Mouse (Mus musculus) liver, adult 2 months (tissue): Measurements from ENCODE around the gene Wdr43. TPM values are rescaled to one million over a fixed set of nuclear protein-coding genes. Genes with fewer than 3 reads are reported as not detected.
"Not testable (repeated sequence)": the region's sequence is repeated elsewhere in the genome, so short reads cannot be mapped to it uniquely, and the experiment has no call there.

Source experiments
- DNase-seq: peaks from one replicate; pipeline ENCODE4 v3.0.0-alpha.2; 2011; ENCODE audit warnings: low read depth, low spot score; ENCODE audit errors: extremely low read depth
- H3K27ac ChIP-seq: fragments of 200-500 bp; replicated peaks from 2 replicates; pipeline ENCODE4 v1.5.1; 2012; ENCODE audit warnings: low read depth, mild to moderate bottlenecking, control low read depth, inconsistent platforms, low read length; ENCODE audit not compliant: insufficient read depth
- H3K27me3 ChIP-seq: fragments of 200-500 bp; 2 replicates; pipeline ENCODE4 v1.6.1; 2012; ENCODE audit warnings: mild to moderate bottlenecking, moderate library complexity, low read length, inconsistent platforms; ENCODE audit not compliant: control insufficient read depth, insufficient read depth
- H3K36me3 ChIP-seq: fragments of 200-500 bp; 2 replicates; pipeline ENCODE4 v1.6.1; 2012; ENCODE audit warnings: low read length, inconsistent platforms; ENCODE audit not compliant: control insufficient read depth, insufficient read depth
- H3K4me1 ChIP-seq: fragments of 200-500 bp; 2 replicates; pipeline ENCODE4 v1.6.1; 2011; ENCODE audit warnings: low read length; ENCODE audit not compliant: control insufficient read depth, insufficient read depth
- H3K4me3 ChIP-seq: fragments of 200-500 bp; 2 replicates; pipeline ENCODE4 v1.5.1; 2011; ENCODE audit warnings: low read depth, mild to moderate bottlenecking, control low read depth, low read length, moderate library complexity; ENCODE audit not compliant: insufficient read depth
- H3K79me2 ChIP-seq: fragments of 200-500 bp; 2 replicates; pipeline ENCODE4 v1.6.1; 2012; ENCODE audit warnings: inconsistent platforms, mild to moderate bottlenecking, low read length, moderate library complexity; ENCODE audit not compliant: control insufficient read depth, insufficient read depth
- H3K9ac ChIP-seq: fragments of 200-500 bp; 2 replicates; pipeline ENCODE4 v1.6.1; 2012; ENCODE audit warnings: low read depth, mild to moderate bottlenecking, control low read depth, inconsistent platforms, low read length
- CTCF ChIP-seq: fragments of 200-500 bp; IDR thresholded peaks from 2 replicates; pipeline ENCODE4 v1.5.1; 2011; ENCODE audit warnings: low read depth, low read length, control low read depth
- POLR2A ChIP-seq: fragments of 200-500 bp; IDR thresholded peaks from 2 replicates; pipeline ENCODE4 v1.6.1; 2011; ENCODE audit warnings: low read length, control low read depth; ENCODE audit not compliant: insufficient read depth; ENCODE audit errors: extremely low read depth
- WGBS: fragments of 180-500 bp; shearing (Covaris S2); methylation state at CpG from one replicate; pipeline ENCODE4 v1.1.7; 2018; 5-methylcytosine and 5-hydroxymethylcytosine counted together
- polyA plus RNA-seq: library from polyadenylated mRNA; depleted of rRNA; stranded (reverse); fragments of >200 nt; gene quantifications from 2 replicates; pipeline ENCODE4 v1.2.3, GENCODE M21; 2012
- total RNA-seq: library from RNA; depleted of rRNA; stranded (reverse); fragments of >200 nt; gene quantifications from 2 replicates; pipeline ENCODE4 v1.2.3, GENCODE M21; 2014

Gene Wdr43
- total and polyA plus RNA-seq, 2 experiments: 4.8 to 19.5 TPM

- H3K9ac ChIP-seq: no peak overlapping the region
- TF ChIP-seq POLR2A (no peak), CTCF (no peak)
- WGBS: 96% methylated on average over 4 of the region's 4 CpGs
- H3K4me1 ChIP-seq: no peaks in the 10 kb centered on the region
- H3K27ac ChIP-seq: no peak overlapping the region
- no peak for DNase-seq
- H3K36me3 ChIP-seq: peaks cover 74% of the 10 kb centered on the region
- H3K79me2 ChIP-seq: peaks cover 7% of the 10 kb centered on the region; the same call in 1 of the 2 replicates
- no peak overlapping the region for H3K4me3 ChIP-seq
- no peaks in the 10 kb centered on the region for H3K27me3 ChIP-seq
Observed at GRCm38 (mm10) chr17:71637750-71638265, 22.1 kb downstream of the Wdr43 start.

GRCm38 (mm10) chr17:71639056-71639455, 23.4 kb downstream of the Wdr43 start:
- H3K9ac ChIP-seq, H3K79me2 ChIP-seq, H3K4me3 ChIP-seq, H3K4me1 ChIP-seq, DNase-seq, H3K27ac ChIP-seq, H3K27me3 ChIP-seq: not testable (repeated sequence)
- 53% methylated on average over 5 of the region's 5 CpGs for WGBS
- H3K36me3 ChIP-seq: peaks cover 68% of the 10 kb centered on the region

- Histone ChIP-seq H3K36me3 (peaks cover 62% of the 10 kb centered on the region), H3K79me2 (peaks cover 7% of the 10 kb centered on the region; the same call in 1 of the 2 replicates), H3K9ac (no peak overlapping the region), H3K4me1 (no peaks in the 10 kb centered on the region), H3K4me3 (no peak overlapping the region), H3K27me3 (no peaks in the 10 kb centered on the region), H3K27ac (no peak overlapping the region)
- 88% methylated on average over 9 of the region's 9 CpGs for WGBS
- no peak for TF ChIP-seq POLR2A
- no peak for TF ChIP-seq CTCF
- DNase-seq: no peak
Observed at GRCm38 (mm10) chr17:71640421-71641085, 24.9 kb downstream of the Wdr43 start.

- Histone ChIP-seq H3K9ac (no peak overlapping the region), H3K4me3 (no peak overlapping the region), H3K79me2 (peaks cover 7% of the 10 kb centered on the region; the same call in 1 of the 2 replicates), H3K27me3 (no peaks in the 10 kb centered on the region), H3K4me1 (no peaks in the 10 kb centered on the region), H3K27ac (no peak overlapping the region), H3K36me3 (peaks cover 54% of the 10 kb centered on the region)
- TF ChIP-seq POLR2A (no peak), CTCF (no peak)
- WGBS: 87% methylated on average over 3 of the region's 3 CpGs
- no peak for DNase-seq
Observed at GRCm38 (mm10) chr17:71642190-71642589, 26.5 kb downstream of the Wdr43 start.

- no peak overlapping the region for H3K4me3 ChIP-seq
- 96% methylated on average over 9 of the region's 9 CpGs for WGBS
- H3K27me3 ChIP-seq: no peaks in the 10 kb centered on the region
- H3K27ac ChIP-seq: no peak overlapping the region
- H3K4me1 ChIP-seq: no peaks in the 10 kb centered on the region
- no peak overlapping the region for H3K9ac ChIP-seq
- H3K79me2 ChIP-seq: no peaks in the 10 kb centered on the region
- no peak for DNase-seq
- peaks cover 60% of the 10 kb centered on the region for H3K36me3 ChIP-seq
- TF ChIP-seq POLR2A (no peak), CTCF (no peak)
Observed at GRCm38 (mm10) chr17:71650011-71650410, 34.3 kb downstream of the Wdr43 start.

GRCm38 (mm10) chr17:71652495-71652894, 36.8 kb downstream of the Wdr43 start:
- Histone ChIP-seq H3K4me1 (no peaks in the 10 kb centered on the region), H3K79me2 (no peaks in the 10 kb centered on the region), H3K4me3 (no peak overlapping the region), H3K27ac (no peak overlapping the region), H3K9ac (no peak overlapping the region), H3K36me3 (peaks cover 64% of the 10 kb centered on the region), H3K27me3 (no peaks in the 10 kb centered on the region)
- TF ChIP-seq CTCF (no peak), POLR2A (no peak)
- DNase-seq: no peak
- WGBS: 94% methylated on average over 2 of the region's 2 CpGs
